Mouse (Mus musculus): Measurements from ENCODE around the gene Slc37a1. TPM values are rescaled to one million over a fixed set of nuclear protein-coding genes. Genes with fewer than 3 reads are reported as not detected.
"Not testable (repeated sequence)": the region's sequence is repeated elsewhere in the genome, so short reads cannot be mapped to it uniquely, and the experiment has no call there.

Gene Slc37a1
- polyA plus RNA-seq, 1 experiment from 2014 or later: 13.2 TPM

- WGBS: 79% methylated on average over 2 of the region's 2 CpGs
- Histone ChIP-seq H3K4me1 (replicated peaks) (peaks cover 17% of the 10 kb centered on the region), H3K36me3 (peaks cover 21% of the 10 kb centered on the region), H3K27me3 (no peaks in the 10 kb centered on the region), H3K4me2 (no peak overlapping the region), H3K9ac (no peak overlapping the region), H3K27ac (no peak overlapping the region), H3K9me3 (no peaks in the 10 kb centered on the region), H3K4me3 (no peak overlapping the region)
- ATAC-seq (ENCODE audit: low FRiP score): no peak
Measured at GRCm38 (mm10) chr17:31353255-31353654, 66.7 kb downstream of the Slc37a1 start.

GRCm38 (mm10) chr17:31354684-31355083, 68.1 kb downstream of the Slc37a1 start:
- not testable (repeated sequence) for H3K4me3 ChIP-seq; H3K36me3 ChIP-seq; H3K27me3 ChIP-seq; H3K27ac ChIP-seq; H3K4me2 ChIP-seq; H3K9ac ChIP-seq; ATAC-seq (ENCODE audit: low FRiP score); H3K9me3 ChIP-seq
- peaks cover 17% of the 10 kb centered on the region for H3K4me1 ChIP-seq (replicated peaks)
- WGBS: 83% methylated on average over 3 of the region's 3 CpGs

- Histone ChIP-seq H3K4me2 (no peak overlapping the region), H3K27ac (peak overlapping the region; percentile 62), H3K36me3 (no peaks in the 10 kb centered on the region), H3K9ac (no peak overlapping the region), H3K9me3 (no peaks in the 10 kb centered on the region), H3K27me3 (no peaks in the 10 kb centered on the region), H3K4me1 (replicated peaks) (peaks cover 17% of the 10 kb centered on the region), H3K4me3 (no peak overlapping the region)
- peak; percentile 59 for ATAC-seq (ENCODE audit: low FRiP score)
- 32% methylated on average over 8 of the region's 8 CpGs for WGBS
Measured at GRCm38 (mm10) chr17:31355792-31356502, 69.4 kb downstream of the Slc37a1 start.

GRCm38 (mm10) chr17:31360582-31360981, 74.0 kb downstream of the Slc37a1 start:
- ATAC-seq (ENCODE audit: low FRiP score): no peak
- H3K4me3 ChIP-seq: no peak overlapping the region
- 73% methylated on average over 13 of the region's 13 CpGs for WGBS
- H3K4me1 ChIP-seq (replicated peaks): peaks cover 21% of the 10 kb centered on the region
- H3K27me3 ChIP-seq: no peaks in the 10 kb centered on the region
- no peaks in the 10 kb centered on the region for H3K36me3 ChIP-seq
- H3K27ac ChIP-seq: no peak overlapping the region
- H3K9ac ChIP-seq: no peak overlapping the region
- H3K9me3 ChIP-seq: no peaks in the 10 kb centered on the region
- no peak overlapping the region for H3K4me2 ChIP-seq

- WGBS: 70% methylated on average over 5 of the region's 5 CpGs
- no peak for ATAC-seq (ENCODE audit: low FRiP score)
- Histone ChIP-seq H3K36me3 (no peaks in the 10 kb centered on the region), H3K27ac (no peak overlapping the region), H3K9ac (no peak overlapping the region), H3K27me3 (no peaks in the 10 kb centered on the region), H3K4me1 (replicated peaks) (peaks cover 12% of the 10 kb centered on the region), H3K4me3 (no peak overlapping the region), H3K4me2 (no peak overlapping the region), H3K9me3 (no peaks in the 10 kb centered on the region; the same call in 1 of the 2 replicates)
Measured at GRCm38 (mm10) chr17:31365586-31366166, 79.1 kb downstream of the Slc37a1 start.

- H3K9ac ChIP-seq: no peak overlapping the region
- 90% methylated on average over 2 of the region's 2 CpGs for WGBS
- no peak overlapping the region for H3K4me3 ChIP-seq
- no peaks in the 10 kb centered on the region for H3K27me3 ChIP-seq
- no peaks in the 10 kb centered on the region for H3K36me3 ChIP-seq
- no peaks in the 10 kb centered on the region; the same call in 1 of the 2 replicates for H3K9me3 ChIP-seq
- H3K4me1 ChIP-seq (replicated peaks): peaks cover 7% of the 10 kb centered on the region; the same call in 1 of the 2 replicates
- no peak for ATAC-seq (ENCODE audit: low FRiP score)
- H3K27ac ChIP-seq: no peak overlapping the region
- no peak overlapping the region for H3K4me2 ChIP-seq
Measured at GRCm38 (mm10) chr17:31370221-31370620, 83.6 kb downstream of the Slc37a1 start.

- Histone ChIP-seq H3K4me1 (replicated peaks) (0 out of 2 replicates have a peak, but pooled peaks cover under 1% of the 10 kb centered on the region), H3K9ac (no peak overlapping the region), H3K9me3 (no peaks in the 10 kb centered on the region; the same call in 1 of the 2 replicates), H3K27me3 (no peaks in the 10 kb centered on the region), H3K4me3 (no peak overlapping the region), H3K4me2 (no peak overlapping the region), H3K27ac (no peak overlapping the region), H3K36me3 (no peaks in the 10 kb centered on the region)
- no peak for ATAC-seq (ENCODE audit: low FRiP score)
Measured at GRCm38 (mm10) chr17:31370931-31371330, 84.3 kb downstream of the Slc37a1 start.

GRCm38 (mm10) chr17:31377961-31378360, 91.4 kb downstream of the Slc37a1 start:
- H3K36me3 ChIP-seq: no peaks in the 10 kb centered on the region
- H3K9me3 ChIP-seq: no peaks in the 10 kb centered on the region
- peaks cover 6% of the 10 kb centered on the region; the same call in 1 of the 2 replicates for H3K4me1 ChIP-seq (replicated peaks)
- no peak overlapping the region for H3K27ac ChIP-seq
- H3K4me3 ChIP-seq: no peak overlapping the region
- WGBS: 11% methylated on average over 7 of the region's 7 CpGs
- H3K27me3 ChIP-seq: 0 out of 2 replicates have a peak, but pooled peaks cover 3% of the 10 kb centered on the region
- H3K4me2 ChIP-seq: 0 out of 2 replicates have a peak overlapping the region, but pooled peaks have one; percentile 15
- ATAC-seq (ENCODE audit: low FRiP score): no peak
- peak overlapping the region; percentile 21; the same call in 1 of the 2 replicates for H3K9ac ChIP-seq

GRCm38 (mm10) chr17:31378361-31378761, 91.8 kb downstream of the Slc37a1 start:
- 64% methylated on average over 10 of the region's 10 CpGs for WGBS
- Histone ChIP-seq H3K36me3 (no peaks in the 10 kb centered on the region), H3K4me1 (replicated peaks) (peaks cover 6% of the 10 kb centered on the region; the same call in 1 of the 2 replicates), H3K4me3 (no peak overlapping the region), H3K4me2 (0 out of 2 replicates have a peak overlapping the region, but pooled peaks have one; percentile 15), H3K27ac (no peak overlapping the region), H3K9me3 (no peaks in the 10 kb centered on the region), H3K27me3 (0 out of 2 replicates have a peak, but pooled peaks cover 3% of the 10 kb centered on the region), H3K9ac (0 out of 2 replicates have a peak overlapping the region, but pooled peaks have one; percentile 21)
- ATAC-seq (ENCODE audit: low FRiP score): no peak

GRCm38 (mm10) chr17:31379086-31379485, 92.5 kb downstream of the Slc37a1 start:
- no peaks in the 10 kb centered on the region for H3K36me3 ChIP-seq
- no peak for ATAC-seq (ENCODE audit: low FRiP score)
- H3K4me2 ChIP-seq: no peak overlapping the region
- peaks cover 6% of the 10 kb centered on the region for H3K4me1 ChIP-seq (replicated peaks)
- 90% methylated on average over 2 of the region's 2 CpGs for WGBS
- H3K9ac ChIP-seq: no peak overlapping the region
- no peak overlapping the region for H3K27ac ChIP-seq
- H3K27me3 ChIP-seq: 0 out of 2 replicates have a peak, but pooled peaks cover 3% of the 10 kb centered on the region
- H3K9me3 ChIP-seq: no peaks in the 10 kb centered on the region
- H3K4me3 ChIP-seq: no peak overlapping the region

- Histone ChIP-seq H3K9ac (no peak overlapping the region), H3K36me3 (no peaks in the 10 kb centered on the region), H3K9me3 (no peaks in the 10 kb centered on the region), H3K27me3 (0 out of 2 replicates have a peak, but pooled peaks cover 3% of the 10 kb centered on the region), H3K4me1 (replicated peaks) (peaks cover 11% of the 10 kb centered on the region), H3K27ac (no peak overlapping the region), H3K4me2 (no peak overlapping the region), H3K4me3 (no peak overlapping the region)
- ATAC-seq (ENCODE audit: low FRiP score): no peak
- 91% methylated on average over 8 of the region's 8 CpGs for WGBS
Measured at GRCm38 (mm10) chr17:31379863-31380262, 93.3 kb downstream of the Slc37a1 start.

- H3K4me1 ChIP-seq (replicated peaks): peaks cover 33% of the 10 kb centered on the region
- 78% methylated on average over 6 of the region's 6 CpGs for WGBS
- no peaks in the 10 kb centered on the region for H3K36me3 ChIP-seq
- no peak overlapping the region for H3K27ac ChIP-seq
- H3K9me3 ChIP-seq: no peaks in the 10 kb centered on the region
- no peak overlapping the region for H3K4me2 ChIP-seq
- H3K9ac ChIP-seq: no peak overlapping the region
- 0 out of 2 replicates have a peak, but pooled peaks cover 3% of the 10 kb centered on the region for H3K27me3 ChIP-seq
- H3K4me3 ChIP-seq: no peak overlapping the region
- no peak for ATAC-seq (ENCODE audit: low FRiP score)
Measured at GRCm38 (mm10) chr17:31383320-31383719, 96.7 kb downstream of the Slc37a1 start.
